21 mouse cellular contexts compared by ENCODE assay signal in genomic region chr4:53186141-53186540, GRCm38 (mm10). TPM values are rescaled to one million over a fixed set of nuclear protein-coding genes. Genes with fewer than 3 reads are reported as not detected.
DNase-seq lines count a peak whose midpoint lies in the region; ATAC-seq and TF ChIP-seq lines count a peak whose summit lies in the region.
"Had no signal": no experiment of that assay in that cellular context is flagged by ENCODE, and none has a peak within 500 bp of the region (broad histone marks: within the 10 kb centered on the region; RNA-seq: fewer than 3 reads in every experiment).

No protein-coding gene starts in this region.

- H3K27me3 ChIP-seq in embryonic facial prominence, embryonic 13.5 days: no peaks in the 10 kb centered on the region
- no peaks in the 10 kb centered on the region for H3K27me3 ChIP-seq in embryonic facial prominence, embryonic 10.5 days (replicated peaks; ENCODE audit: low read depth, poor library complexity, severe bottlenecking)
- H3K27me3 ChIP-seq in kidney, adult 2 months (replicated peaks; ENCODE audit: control insufficient read depth, insufficient read depth, low read length): no peaks in the 10 kb centered on the region
- H3K27me3 ChIP-seq in stomach, embryonic 16.5 days (ENCODE audit: control insufficient read depth, insufficient read depth, low read length): no peaks in the 10 kb centered on the region
- H3K27me3 ChIP-seq in stomach, postnatal 0 days (ENCODE audit: control insufficient read depth, insufficient read depth, low read length): no peaks in the 10 kb centered on the region
- H3K27me3 ChIP-seq in small intestine, adult 2 months (ENCODE audit: control insufficient read depth, insufficient read depth, low read length): no peaks in the 10 kb centered on the region
- H3K27me3 ChIP-seq: forebrain, embryonic 15.5 days; liver, embryonic 13.5 days had no signal

- WGBS in embryonic facial prominence, embryonic 13.5 days: 90% methylated on average over 4 of the region's 4 CpGs
- WGBS in embryonic facial prominence, embryonic 10.5 days: 88% methylated on average over 4 of the region's 4 CpGs
- WGBS in kidney, adult 2 months: 87% methylated on average over 4 of the region's 4 CpGs
- whole genome bisulfite sequencing in stomach, embryonic 16.5 days: 81% methylated on average over 4 of the region's 4 CpGs
- WGBS in stomach, postnatal 0 days: 83% methylated on average over 4 of the region's 4 CpGs
- WGBS in small intestine, adult 2 months: 42% methylated on average over 4 of the region's 4 CpGs

- no peak overlapping the region for H3K4me2 ChIP-seq in embryonic facial prominence, embryonic 13.5 days
- H3K4me2 ChIP-seq in stomach, embryonic 16.5 days (ENCODE audit: low read depth, low read length): no peak overlapping the region
- no peak overlapping the region for H3K4me2 ChIP-seq in stomach, postnatal 0 days (replicated peaks; ENCODE audit: low read depth)
- H3K4me2 ChIP-seq: forebrain, embryonic 15.5 days; heart, embryonic 11.5 days; liver, embryonic 13.5 days; midbrain, embryonic 11.5 days had no signal

- no peaks in the 10 kb centered on the region for H3K9me3 ChIP-seq in embryonic facial prominence, embryonic 13.5 days
- H3K9me3 ChIP-seq in embryonic facial prominence, embryonic 10.5 days: no peaks in the 10 kb centered on the region
- H3K9me3 ChIP-seq in stomach, embryonic 16.5 days (replicated peaks; ENCODE audit: control insufficient read depth, low read length): no peaks in the 10 kb centered on the region
- no peaks in the 10 kb centered on the region for H3K9me3 ChIP-seq in stomach, postnatal 0 days (ENCODE audit: control insufficient read depth, low read length)
- H3K9me3 ChIP-seq: forebrain, embryonic 15.5 days; liver, embryonic 13.5 days had no signal

- H3K4me3 ChIP-seq in embryonic facial prominence, embryonic 13.5 days: no peak overlapping the region
- no peak overlapping the region for H3K4me3 ChIP-seq in embryonic facial prominence, embryonic 10.5 days
- no peak overlapping the region for H3K4me3 ChIP-seq in kidney, adult 2 months (ENCODE audit: insufficient read depth, low read depth, low read length)
- H3K4me3 ChIP-seq in stomach, embryonic 16.5 days (replicated peaks; ENCODE audit: low read length): no peak overlapping the region
- no peak overlapping the region for H3K4me3 ChIP-seq in stomach, postnatal 0 days (ENCODE audit: low read depth, low read length)
- H3K4me3 ChIP-seq in small intestine, adult 2 months (ENCODE audit: low read depth, low read length): no peak overlapping the region
- H3K4me3 ChIP-seq: forebrain, embryonic 15.5 days; liver, embryonic 13.5 days had no signal

- peaks cover 5% of the 10 kb centered on the region for H3K4me1 ChIP-seq in embryonic facial prominence, embryonic 13.5 days
- H3K4me1 ChIP-seq in embryonic facial prominence, embryonic 10.5 days: peaks cover 10% of the 10 kb centered on the region
- H3K4me1 ChIP-seq in kidney, adult 2 months (ENCODE audit: control insufficient read depth, insufficient read depth, low read length): peaks cover 3% of the 10 kb centered on the region; the same call in 1 of the 2 replicates
- no peaks in the 10 kb centered on the region for H3K4me1 ChIP-seq in stomach, embryonic 16.5 days (ENCODE audit: control insufficient read depth, insufficient read depth, low read length)
- no peaks in the 10 kb centered on the region for H3K4me1 ChIP-seq in stomach, postnatal 0 days (replicated peaks; ENCODE audit: control insufficient read depth, insufficient read depth)
- peaks cover 15% of the 10 kb centered on the region; the same call in 1 of the 2 replicates for H3K4me1 ChIP-seq in small intestine, adult 2 months (ENCODE audit: control insufficient read depth, insufficient read depth, insufficient read length, low read length)
- H3K4me1 ChIP-seq: forebrain, embryonic 15.5 days; liver, embryonic 13.5 days had no signal

- no peaks in the 10 kb centered on the region for H3K36me3 ChIP-seq in embryonic facial prominence, embryonic 13.5 days
- H3K36me3 ChIP-seq in embryonic facial prominence, embryonic 10.5 days (replicated peaks): no peaks in the 10 kb centered on the region
- no peaks in the 10 kb centered on the region for H3K36me3 ChIP-seq in kidney, adult 2 months (ENCODE audit: control insufficient read depth, insufficient read depth, low read length)
- no peaks in the 10 kb centered on the region for H3K36me3 ChIP-seq in stomach, embryonic 16.5 days (ENCODE audit: control insufficient read depth, insufficient read depth, low read length)
- no peaks in the 10 kb centered on the region for H3K36me3 ChIP-seq in stomach, postnatal 0 days (ENCODE audit: control insufficient read depth, insufficient read depth, low read length)
- no peaks in the 10 kb centered on the region for H3K36me3 ChIP-seq in small intestine, adult 2 months (ENCODE audit: control insufficient read depth, insufficient read depth, low read length)
- H3K36me3 ChIP-seq: forebrain, embryonic 15.5 days; G1E; liver, embryonic 13.5 days had no signal

- H3K27ac ChIP-seq in embryonic facial prominence, embryonic 13.5 days: 0 out of 2 replicates have a peak overlapping the region, but pooled peaks have one; percentile 44
- H3K27ac ChIP-seq in embryonic facial prominence, embryonic 10.5 days (replicated peaks): no peak overlapping the region
- peak overlapping the region; percentile 11; the same call in 1 of the 2 replicates for H3K27ac ChIP-seq in kidney, adult 2 months (ENCODE audit: insufficient read depth, low read depth, low read length)
- H3K27ac ChIP-seq in stomach, embryonic 16.5 days (ENCODE audit: low read length): 0 out of 2 replicates have a peak overlapping the region, but pooled peaks have one; percentile 54
- H3K27ac ChIP-seq in stomach, postnatal 0 days (replicated peaks): no peak overlapping the region
- H3K27ac ChIP-seq in small intestine, adult 2 months (ENCODE audit: insufficient read depth, low read depth, low read length): peak overlapping the region; percentile 71; the same call in 1 of the 2 replicates
- H3K27ac ChIP-seq: liver, embryonic 13.5 days had no signal

- no peak for TF ChIP-seq POLR2A in kidney, adult 2 months (IDR thresholded peaks at IDR 0.05; ENCODE audit: low read depth, low read length)
- no peak for TF ChIP-seq POLR2A in small intestine, adult 2 months (IDR thresholded peaks at IDR 0.05; ENCODE audit: low read depth, low read length)

- no peak for DNase-seq in embryonic facial prominence, embryonic 10.5 days (ENCODE audit: low spot score)
- no peak for DNase-seq in kidney, adult 2 months
- no peak for DNase-seq in kidney, postnatal 14 days
- no peak for DNase-seq in stomach, postnatal 0 days (ENCODE audit: low spot score)
- DNase-seq in spleen, postnatal 10 days (ENCODE audit: low spot score in 2 of 2): no peak
- DNase-seq: adrenal gland, postnatal 36 days; cerebellum, adult 2 months; gastrocnemius, postnatal 36 days; kidney, adult 8-10 months; layer of hippocampus, adult 9-11 months; liver, embryonic 13.5 days; lung, postnatal 14 days; spleen, adult 18-20 months had no signal

- TF ChIP-seq CTCF in kidney, adult 2 months (conservative IDR thresholded peaks at IDR 0.05; ENCODE audit: insufficient read depth, insufficient read length, low read depth, low read length): no peak
- no peak for TF ChIP-seq CTCF in stomach, postnatal 0 days (IDR thresholded peaks at IDR 0.05; ENCODE audit: low read depth)
- TF ChIP-seq CTCF in small intestine, adult 2 months (IDR thresholded peaks at IDR 0.05; ENCODE audit: extremely low read depth, insufficient read length, insufficient replicate concordance, low read depth, low read length): no peak

- no peak overlapping the region for H3K9ac ChIP-seq in embryonic facial prominence, embryonic 13.5 days
- H3K9ac ChIP-seq in stomach, embryonic 16.5 days (ENCODE audit: low read length): no peak overlapping the region
- H3K9ac ChIP-seq in stomach, postnatal 0 days (ENCODE audit: low read length): no peak overlapping the region
- H3K9ac ChIP-seq: forebrain, embryonic 15.5 days; liver, embryonic 13.5 days had no signal

- no peak for ATAC-seq in embryonic facial prominence, embryonic 13.5 days (ENCODE audit: insufficient number of reproducible peaks, insufficient read depth, low FRiP score, low TSS enrichment, low read depth)
- no peak for ATAC-seq in stomach, embryonic 16.5 days (ENCODE audit: insufficient read depth, low FRiP score)
- no peak for ATAC-seq in stomach, postnatal 0 days (ENCODE audit: low FRiP score, low TSS enrichment)
- ATAC-seq: forebrain, embryonic 15.5 days; hindbrain, postnatal 0 days had no signal

- no peak for TF ChIP-seq EP300 in stomach, postnatal 0 days (optimal IDR thresholded peaks at IDR 0.05)

RNA-seq across cellular contexts. Expression of gene Abca1, which starts 26.4 kb away (rescaled TPM):
- 7.2 and 8.7 TPM in 2 replicates for polyA plus RNA-seq in embryonic facial prominence, embryonic 13.5 days (2015; fragmentation: Nextera tagmentation; extraction: Ambion mirVana)
- 2.9 and 3.6 TPM in 2 replicates for polyA plus RNA-seq in embryonic facial prominence, embryonic 10.5 days (2016; fragmentation: Nextera tagmentation; extraction: Ambion mirVana)
- polyA plus RNA-seq in kidney, adult 2 months (2012; rRNA removed): 8.9 and 9.3 TPM in 2 replicates
- polyA plus RNA-seq in stomach, embryonic 16.5 days (2015; fragmentation: Nextera tagmentation; extraction: Ambion mirVana): 4.9 and 6.1 TPM in 2 replicates
- 1.6 and 2.0 TPM in 2 replicates for polyA plus RNA-seq in stomach, postnatal 0 days (2015; fragmentation: Nextera tagmentation; extraction: Ambion mirVana)
- 0.70 and 2.8 TPM in 2 replicates for polyA plus RNA-seq in small intestine, adult 2 months (2012; rRNA removed)

Comparison
In these comparisons a context has a peak if more than half of its experiments do, and no peak if none do; other contexts are left out.
1. H3K27ac ChIP-seq: peak in embryonic facial prominence, embryonic 13.5 days (single experiment), kidney, adult 2 months (single experiment), stomach, embryonic 16.5 days (single experiment) and small intestine, adult 2 months (single experiment); none in embryonic facial prominence, embryonic 10.5 days (single experiment) and stomach, postnatal 0 days (single experiment).